Mouse (Mus musculus) layer of hippocampus, postnatal 36 days (tissue): ENCODE measurements around the gene Acsl3. TPM values are rescaled to one million over a fixed set of nuclear protein-coding genes. Genes with fewer than 3 reads are reported as not detected.

Experiments used
- DNase-seq, 2 experiments: peaks; one replicate each; pipeline ENCODE4 v3.0.0; 2022
- total RNA-seq, 2 experiments: library from RNA; stranded (reverse); gene quantifications; 2 replicates each; pipeline ENCODE4 v1.2.3; 2021

Acsl3 gene
- total RNA-seq, result 100 to 1,000 TPM; 174 to 180 TPM

DNA sequence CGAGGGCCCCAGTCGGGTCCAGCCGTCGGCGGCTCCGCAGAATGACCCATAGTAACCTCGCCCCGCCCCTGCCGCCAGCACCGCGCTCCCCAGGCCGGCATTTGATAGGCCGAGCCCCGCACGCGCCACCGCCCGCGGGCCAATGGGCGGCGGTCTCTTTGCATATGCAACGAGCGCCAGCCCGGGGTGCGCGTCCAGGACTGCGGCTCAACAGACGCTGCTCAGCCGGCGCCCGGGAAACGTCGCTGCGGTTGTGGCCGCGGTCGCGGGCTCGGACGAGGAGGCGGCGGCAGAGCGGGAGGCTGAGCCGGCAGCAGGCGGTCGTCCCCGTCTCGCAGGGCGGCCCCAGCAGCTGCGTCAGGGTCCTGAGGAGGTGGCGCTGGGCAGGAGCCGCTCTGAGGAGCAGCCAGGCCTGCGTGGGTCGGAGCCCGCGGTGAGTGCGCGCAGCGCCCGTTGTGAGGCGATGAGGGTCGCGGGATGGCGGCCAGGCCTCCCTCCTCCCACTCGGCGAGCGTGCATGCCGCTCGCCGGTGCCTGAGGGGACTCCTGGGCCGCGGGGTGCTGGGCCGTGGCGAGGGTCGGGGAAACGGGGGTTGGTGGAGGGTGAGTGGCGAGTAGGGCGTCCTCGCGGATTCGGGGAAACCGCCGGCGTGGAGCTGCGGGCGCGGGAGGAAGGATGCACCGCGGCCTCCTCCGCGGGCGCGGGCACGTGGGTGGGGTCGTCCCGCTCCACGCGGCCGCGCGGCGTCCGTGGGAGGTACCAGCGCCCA lies at the start of gene Acsl3, which contains the start of gene Utp14b:
Gene Acsl3, plus strand, starts transcription at position 155 of the 770 bp plus-strand sequence.
Gene Utp14b, plus strand, starts transcription at position 368 of the 770 bp plus-strand sequence.
- DNase-seq, result peak; percentile 95 to 97

DNA sequence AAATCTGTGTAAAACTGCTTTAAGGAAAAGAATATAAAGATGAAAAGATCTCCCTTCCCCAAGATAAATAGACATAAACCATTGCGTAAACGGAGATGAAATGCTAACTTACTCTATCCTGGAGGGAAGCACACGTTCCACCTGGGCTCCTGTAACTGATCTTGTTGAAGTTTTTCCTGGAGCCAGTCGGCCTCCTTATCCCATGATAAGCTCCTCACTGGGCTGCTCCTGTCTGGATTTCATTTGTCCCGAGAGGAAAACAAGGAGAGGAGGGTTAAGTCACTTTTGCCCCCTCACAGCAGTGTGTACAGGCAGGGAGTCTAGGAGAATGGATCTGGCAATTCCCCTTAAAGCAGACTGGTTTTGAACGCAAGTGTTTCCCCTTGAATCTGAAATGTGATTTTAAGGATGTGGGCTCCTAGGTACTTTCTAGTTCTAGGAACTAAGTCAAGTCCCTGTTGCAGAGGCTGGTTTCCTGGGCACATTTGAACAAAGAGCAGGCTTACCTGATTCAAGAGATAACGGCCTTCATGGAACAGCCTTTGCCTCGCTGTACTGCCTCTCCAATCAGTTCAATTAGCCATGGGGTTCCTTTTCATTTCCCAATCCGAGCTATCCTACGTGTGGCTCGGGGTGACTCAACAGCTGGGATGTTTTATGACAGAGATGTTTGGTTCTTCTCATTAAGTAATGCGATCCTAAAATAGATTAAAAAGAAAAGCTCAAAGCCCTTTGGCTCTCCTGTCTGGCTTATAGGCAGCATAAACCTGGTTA lies 48.3 kb upstream of the Acsl3 start:
- DNase-seq, result no peak

DNA sequence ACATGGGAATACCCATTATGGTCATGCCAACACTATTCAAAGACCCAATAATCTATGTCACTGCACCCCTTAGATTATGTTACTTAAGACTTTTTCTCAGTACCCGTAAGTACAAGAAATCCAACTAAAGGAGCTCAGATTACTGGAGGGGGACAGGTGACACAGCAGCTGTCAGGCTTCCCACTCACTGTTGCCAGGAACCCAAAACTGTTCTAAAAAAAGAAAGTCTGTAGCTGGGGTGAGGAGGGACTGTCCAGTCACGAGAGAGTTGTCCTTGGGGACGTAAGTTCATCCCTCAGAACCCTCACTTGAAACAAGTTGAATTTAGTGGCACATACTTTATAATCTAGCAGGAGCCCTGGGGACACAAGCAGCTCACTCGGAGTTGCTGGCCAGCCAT lies 46.6 kb upstream of the Acsl3 start:
- DNase-seq, result no peak

DNA sequence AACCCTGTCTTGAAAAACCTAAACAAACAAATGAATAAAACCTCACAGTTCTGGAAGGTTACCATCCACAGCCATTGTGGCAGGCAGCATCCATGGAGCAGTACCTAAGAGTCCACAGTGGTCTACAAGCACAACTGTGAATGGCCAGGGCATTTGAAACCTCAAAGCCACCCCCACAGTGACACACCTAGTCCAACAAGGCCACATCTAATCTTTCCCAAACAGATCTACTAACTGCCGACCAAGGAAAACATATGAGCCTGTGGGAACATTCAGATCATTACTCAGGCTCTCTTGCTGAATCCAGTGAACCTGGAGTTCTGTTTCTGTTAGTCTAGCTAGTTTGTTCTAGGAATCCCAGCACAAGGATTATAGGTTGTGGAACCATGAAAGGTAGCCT lies 44.7 kb upstream of the Acsl3 start:
- DNase-seq, result no peak

DNA sequence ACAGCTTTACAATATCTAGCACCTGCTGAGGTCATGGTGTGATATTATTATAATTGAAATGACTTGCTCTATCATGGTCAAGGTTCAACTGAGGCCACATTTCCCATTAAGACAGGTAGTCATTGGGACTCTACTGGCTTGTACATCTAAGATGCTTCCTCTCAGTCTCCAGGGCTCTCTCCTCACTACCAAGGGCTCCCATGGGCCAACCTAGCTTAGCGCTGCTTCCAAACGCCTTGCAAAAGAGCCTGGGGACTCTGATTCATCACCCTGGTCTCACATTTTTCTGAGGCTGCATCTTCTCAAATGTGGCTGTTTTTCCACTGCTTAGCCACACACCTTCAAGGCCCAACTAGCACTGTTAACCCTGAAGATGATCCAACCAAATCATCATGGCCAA lies 33.3 kb upstream of the Acsl3 start:
- no peak for DNase-seq

DNA sequence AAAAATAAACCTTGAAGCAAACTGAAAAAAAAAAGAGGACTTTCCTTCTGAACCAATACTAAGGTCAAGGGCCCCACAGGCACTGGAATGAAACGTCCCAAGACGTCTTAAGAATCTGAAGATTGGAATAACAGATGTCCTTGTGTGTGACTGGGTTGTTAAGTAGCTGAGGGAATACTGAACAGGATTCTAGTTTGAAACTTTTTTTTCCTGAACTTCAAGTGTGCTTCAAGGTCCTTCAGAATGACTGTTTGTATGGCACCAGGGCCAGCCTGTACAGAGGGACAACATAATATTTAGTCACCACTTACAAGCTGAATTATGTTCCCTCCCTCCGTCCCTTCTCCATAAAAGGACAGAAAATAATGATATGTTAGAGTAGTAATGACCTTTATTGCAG lies 23.1 kb upstream of the Acsl3 start:
- no peak for DNase-seq

DNA sequence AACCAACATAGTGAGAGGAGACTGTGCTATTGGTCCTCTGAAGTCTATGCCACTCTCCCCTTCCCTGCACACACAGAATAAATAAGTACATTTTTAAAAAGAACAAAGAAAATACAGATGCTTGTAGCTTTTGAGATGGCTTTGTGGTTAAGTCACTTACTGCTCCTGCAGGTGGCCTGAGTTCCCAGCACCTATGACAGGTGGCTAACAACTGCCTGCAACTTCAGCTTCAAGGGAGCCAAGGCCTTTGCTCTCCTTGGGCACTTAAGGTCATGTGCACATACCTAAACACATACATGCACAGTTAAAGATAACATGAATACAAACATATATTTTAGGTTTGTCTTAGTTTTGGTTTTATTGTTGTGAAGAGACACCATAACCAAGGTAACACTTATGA lies 16.8 kb upstream of the Acsl3 start:
- DNase-seq, result no peak

DNA sequence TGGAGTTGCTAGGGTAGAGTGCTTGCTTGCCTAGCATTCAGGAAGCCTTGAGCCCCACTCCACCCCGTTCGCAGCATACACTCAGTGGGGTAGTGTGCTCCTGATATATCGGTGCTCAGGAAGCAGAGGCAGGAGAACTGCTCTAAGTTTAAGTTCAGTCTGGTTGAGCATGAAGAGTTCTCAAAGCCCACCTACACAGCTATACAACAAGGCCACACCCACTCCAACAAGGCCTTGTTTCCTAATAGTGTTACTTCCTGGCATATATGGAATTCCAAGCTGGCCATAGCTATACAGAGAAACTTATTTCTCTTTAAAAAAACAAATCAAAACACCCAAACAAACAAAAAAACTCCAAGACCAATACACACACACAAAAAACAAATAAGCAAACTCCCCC lies 15.8 kb upstream of the Acsl3 start:
- no peak for DNase-seq

DNA sequence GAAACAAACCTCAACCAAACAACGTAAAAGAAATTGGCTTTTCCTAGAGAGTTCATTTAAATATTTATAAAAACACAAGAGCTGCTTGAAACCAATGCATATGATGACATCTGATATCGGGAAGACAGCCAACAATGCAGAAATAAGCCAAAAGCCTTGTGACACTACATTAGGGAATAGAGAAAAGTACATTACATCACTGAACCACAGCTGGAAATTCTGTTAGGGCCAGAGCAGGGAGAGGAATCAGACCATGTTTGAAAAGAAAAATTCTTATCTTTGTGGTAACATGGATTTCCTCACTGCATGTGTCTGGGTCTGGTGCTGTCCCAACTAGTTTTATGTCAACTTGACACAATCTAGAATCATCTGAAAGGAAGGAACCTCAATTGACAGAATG lies 15.4 kb upstream of the Acsl3 start:
- no peak for DNase-seq

DNA sequence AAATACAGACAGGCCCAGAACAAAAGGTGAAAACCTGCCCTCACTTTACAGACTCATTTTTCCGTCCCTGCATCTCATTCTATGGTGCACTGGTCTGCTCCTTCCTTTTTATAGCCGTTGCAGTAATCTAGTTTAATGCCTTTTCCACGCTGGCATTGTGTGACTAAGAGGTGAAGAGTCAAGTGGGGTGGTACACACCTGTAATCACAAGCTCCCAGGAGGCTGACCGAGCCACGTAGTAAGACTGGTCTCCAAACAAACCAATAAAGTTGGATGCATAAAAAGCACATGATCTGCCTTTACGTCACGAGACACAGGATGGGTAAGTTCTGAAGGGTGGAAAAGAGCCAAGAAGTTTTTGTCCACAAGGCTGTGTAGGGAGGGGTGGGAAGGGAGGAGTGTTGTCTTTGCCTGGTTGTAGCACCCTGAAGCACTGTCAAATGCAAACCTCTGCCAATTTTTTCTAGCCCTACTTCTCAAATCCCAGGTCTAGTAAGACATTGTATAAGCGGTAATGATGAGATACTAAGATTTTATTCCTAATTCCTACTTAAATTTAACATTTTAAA lies 10.2 kb upstream of the Acsl3 start:
- DNase-seq, result no peak

DNA sequence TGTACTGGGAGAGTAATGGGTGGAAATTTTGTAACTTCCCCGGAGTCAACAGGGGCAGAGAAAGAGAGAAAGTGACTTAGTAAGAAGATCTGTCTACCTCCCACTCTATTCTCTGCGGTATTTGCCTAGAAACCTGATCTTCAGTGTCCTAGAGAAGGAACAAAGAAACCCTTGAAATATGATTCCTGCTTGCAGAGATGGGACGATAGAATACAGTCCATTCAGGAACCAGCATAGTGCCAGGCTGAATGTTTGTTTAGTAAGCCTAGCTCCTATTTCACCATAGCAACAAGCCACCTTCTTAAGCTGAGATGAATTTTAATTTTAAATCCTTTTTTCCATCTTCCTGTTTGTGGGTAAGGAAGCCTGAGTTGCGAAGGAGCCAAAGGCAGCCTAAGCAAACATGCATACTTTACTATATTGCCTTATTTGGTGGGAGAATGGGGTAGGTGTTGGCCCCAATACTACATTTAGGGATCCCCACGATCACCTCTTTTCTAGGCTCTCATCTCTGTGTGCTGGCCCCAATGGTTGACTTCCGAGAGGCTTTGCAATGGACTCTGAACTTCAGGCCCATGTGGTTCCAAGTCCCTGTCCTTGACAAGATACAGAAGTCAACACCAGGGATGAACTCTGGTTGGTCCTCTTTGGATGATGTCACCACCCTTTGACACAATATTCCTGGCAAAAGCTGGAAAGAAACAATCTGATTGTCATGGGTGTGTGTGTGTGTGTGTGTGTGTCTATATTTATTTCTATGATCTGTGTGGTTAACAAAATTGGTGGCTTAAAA lies 8.2 kb upstream of the Acsl3 start:
- DNase-seq, result no peak

DNA sequence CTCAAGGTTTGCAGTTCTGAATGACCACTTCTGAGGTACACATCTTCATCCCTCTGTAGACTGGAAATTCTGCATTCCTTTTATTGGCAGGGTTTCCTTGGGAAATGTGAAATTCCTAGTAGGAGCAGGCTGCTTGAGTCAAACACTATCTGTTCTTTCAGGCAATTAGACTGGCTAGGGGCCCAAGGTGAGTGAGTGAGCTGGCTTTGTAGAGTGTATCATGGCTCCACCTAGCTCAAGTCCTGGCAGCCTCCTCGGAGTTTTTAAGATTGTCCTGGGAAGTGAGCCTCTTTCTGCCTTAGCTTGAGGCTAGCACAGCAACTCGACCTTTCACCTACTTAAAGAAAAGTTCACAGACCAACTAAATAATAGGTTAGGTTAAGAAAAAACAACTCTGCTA lies 1.2 kb upstream of the Acsl3 start:
- no peak for DNase-seq

DNA sequence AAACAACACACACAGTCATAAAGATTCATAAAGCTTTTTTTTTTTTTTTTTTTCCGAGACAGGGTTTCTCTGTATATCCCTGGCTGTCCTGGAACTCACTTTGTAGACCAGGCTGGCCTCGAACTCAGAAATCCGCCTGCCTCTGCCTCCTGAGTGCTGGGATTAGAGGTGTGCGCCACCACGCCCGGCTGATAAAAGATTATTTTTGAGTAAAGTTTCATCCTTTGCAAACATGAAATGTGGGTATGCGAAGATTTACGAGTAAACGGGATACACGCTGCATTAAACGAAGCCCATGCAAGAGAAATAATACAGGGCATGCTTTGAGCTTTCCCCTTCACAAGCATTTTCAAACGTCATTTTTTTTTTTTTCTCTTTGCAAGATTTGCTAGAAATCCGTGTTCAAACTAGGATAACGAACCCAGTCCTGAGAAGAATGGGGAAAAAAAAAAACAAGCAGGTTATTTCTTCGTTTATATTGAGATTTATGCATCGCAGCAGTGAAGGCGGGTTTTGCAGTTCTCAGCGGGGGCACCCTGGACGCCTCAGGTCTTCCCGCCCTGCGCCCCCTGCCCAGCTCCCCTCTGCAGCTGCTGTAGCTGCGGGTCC lies 500 bp upstream of the Acsl3 start:
- no peak for DNase-seq

DNA sequence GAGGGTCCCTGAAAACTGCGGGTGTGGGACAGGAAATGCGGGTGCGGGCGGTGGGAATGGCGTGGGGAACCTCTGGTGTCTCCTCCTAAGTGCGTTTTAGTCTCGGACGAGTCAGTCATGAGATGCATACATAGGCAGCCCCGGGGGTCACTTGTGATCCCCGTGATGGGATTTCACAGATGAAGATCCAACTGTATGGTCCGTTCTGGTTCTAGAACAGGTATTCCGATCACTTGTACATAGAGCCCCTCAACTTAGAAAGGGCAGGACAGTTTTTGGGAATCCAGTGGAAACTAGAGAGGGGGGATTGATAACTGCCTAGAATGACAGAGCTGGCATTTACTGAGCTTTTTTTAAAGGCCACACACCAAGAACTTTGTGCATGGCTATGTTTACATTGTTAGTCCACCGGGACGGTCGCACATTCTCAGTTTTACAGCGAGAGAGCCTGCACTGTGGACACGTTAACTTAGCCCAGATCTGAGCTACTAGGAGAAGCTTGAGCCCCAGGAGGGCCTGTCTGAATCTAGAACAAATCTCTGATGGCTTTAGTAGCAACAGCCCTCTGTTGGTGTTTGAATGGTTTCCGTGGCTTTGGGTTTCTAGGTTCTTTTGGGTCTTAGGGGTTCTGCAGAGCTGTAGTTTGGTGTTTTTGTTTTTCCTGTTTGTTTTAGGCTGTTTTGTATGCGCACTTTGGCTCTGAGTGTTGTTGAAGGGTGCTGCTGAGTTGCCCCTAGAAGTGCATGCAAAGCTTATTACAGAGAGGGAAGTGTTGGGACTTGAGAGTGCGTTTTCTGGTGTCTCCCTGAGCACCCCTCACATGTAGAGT lies 1.0 kb downstream of the Acsl3 start:
- peak in 1 of 2 experiments; percentile 21 for DNase-seq

DNA sequence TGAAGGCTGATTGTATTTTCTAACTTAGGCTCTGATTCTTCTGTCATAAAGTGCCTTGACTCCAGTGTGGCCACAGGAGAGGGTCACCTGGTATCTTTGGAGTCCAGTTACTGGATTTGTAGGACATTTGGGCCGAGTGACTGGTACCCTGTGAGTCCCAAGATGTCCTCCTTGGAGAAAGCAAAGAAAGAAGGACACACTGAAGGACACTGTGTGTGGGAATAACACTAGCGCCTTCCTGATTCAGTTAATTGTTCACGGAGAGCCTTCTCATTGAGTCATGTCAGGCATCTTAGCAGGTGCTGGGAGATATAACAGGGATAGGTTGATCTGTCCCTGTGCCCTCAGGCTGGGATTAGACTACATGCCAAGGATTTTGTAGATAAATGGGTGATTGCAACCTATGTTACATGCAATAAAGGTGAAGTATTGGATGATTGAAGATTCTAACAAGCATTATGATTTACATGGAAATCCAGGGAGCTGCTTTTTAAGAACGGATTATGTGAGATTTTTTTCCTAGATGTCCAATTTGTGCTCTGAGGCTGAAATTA lies 1.7 kb downstream of the Acsl3 start:
- no peak for DNase-seq

DNA sequence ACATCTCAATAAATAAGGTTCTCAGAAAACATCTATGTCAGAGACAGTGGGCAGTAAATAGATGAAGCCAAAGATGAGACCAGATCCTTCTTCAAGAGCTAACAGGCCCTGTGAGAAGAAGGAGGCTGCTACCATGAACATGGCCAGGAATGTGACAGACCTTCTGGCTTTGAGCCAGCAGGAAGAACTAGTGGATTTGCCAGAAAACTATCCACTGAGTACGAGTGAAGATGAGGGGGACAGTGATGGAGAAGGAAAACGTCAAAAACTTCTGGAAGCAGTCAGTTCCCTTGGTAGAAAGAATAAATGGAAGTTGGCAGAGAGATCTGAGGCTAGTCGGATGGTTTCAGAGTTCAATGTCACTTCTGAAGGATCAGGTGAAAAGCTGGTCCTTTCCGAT lies 6.7 kb downstream of the Acsl3 start:
- DNase-seq, result no peak

DNA sequence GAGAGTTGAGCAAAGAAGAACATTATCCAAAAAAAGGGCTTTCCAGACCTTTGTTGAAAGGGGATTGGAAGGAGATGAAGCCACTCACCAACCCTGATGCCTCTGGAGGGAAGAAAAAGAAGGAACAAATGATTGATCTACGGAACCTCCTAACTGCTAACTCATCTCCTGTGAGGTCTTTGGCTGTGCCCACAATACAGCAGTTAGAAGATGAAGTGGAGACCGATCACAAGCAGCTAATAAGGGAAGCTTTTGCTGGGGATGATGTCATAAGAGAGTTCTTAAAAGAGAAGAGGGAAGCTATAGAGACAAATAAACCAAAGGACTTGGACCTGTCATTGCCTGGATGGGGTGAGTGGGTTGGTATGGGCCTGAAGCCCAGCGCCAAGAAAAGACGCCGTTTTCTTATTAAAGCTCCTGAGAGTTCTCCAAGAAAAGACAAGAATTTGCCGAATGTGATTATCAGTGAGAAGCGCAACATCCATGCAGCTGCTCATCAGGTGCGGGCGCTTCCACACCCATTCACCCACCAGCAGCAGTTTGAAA lies 8.4 kb downstream of the Acsl3 start:
- no peak for DNase-seq

DNA sequence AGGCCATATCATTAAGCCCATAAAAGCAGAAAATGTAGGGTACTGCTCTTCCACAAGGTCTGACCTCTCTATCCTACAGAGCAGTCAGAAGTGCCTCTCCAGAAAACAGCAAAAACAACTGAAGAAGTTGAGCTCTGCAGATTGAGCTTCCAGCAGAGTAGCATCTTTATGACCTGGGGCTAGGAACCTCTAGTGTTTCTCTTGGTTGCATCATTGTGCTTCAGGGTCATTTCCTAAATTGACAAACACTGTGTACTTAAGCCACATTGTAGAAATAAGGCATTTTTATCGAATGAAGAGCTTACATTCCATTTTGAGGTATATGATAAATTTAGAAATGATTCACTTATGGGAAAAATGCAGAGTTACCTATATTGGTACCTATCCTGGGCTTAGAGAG lies 9.0 kb downstream of the Acsl3 start:
- no peak for DNase-seq

DNA sequence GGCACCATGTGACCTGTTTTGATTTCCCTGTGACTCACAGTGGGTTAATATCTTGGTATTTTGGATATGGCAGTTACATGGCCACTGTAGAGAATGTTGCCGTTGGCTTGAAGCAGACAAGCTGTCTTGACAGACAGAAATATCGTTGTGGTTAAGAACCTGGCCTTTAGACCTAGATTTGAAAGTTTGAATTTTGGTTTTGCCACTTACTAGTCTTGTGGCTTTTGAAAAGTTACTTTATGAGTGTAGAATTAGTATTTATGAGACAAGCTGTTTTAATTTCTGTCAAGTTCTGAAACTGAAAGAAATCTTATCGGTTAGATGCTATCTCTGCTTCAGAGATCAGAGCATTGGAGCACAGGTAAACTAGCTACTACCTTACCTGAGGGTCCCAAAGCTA lies 24.7 kb downstream of the Acsl3 start:
- no peak for DNase-seq

DNA sequence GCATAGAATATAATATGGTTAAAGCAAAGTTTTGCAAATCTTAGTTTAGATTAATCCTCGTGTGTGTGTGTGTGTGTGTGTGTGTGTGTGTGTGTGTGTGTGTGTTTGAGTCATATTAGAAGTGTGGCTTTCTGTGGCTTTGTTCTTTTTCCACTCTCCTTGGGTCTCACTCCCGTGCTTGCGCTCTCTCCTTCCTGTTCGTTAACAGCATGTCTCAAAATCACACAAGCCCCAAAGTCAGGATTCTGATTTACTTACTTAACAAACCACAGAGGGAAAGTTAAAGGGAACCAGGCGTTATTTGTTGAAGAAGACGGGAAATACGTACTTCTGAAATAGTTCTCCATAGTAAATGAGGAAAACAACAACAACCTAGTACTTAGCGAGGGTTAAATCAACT lies 26.5 kb downstream of the Acsl3 start:
- no peak for DNase-seq

DNA sequence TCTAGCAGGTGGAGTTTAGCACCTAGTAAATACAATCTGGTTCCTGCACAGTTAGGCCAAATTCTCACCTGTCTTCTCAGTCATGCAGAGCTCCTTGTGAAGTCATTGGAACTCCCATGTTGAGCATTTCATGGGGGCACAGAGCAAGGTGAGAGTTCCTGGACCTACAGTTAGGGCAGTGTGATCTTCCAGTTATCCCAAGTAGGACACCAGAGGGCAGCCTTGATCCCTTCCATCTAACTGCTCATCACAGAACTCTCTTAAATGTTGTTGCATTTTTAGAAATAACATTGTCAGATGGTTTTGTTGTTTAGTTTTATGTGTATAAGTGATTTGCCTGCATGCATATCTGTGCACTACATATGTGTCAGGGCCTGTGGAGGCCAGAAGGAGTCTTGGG lies 29.2 kb downstream of the Acsl3 start:
- no peak for DNase-seq
